Comparison of ENCODE assay signal across 17 mouse cellular contexts in genomic region chr11:22809465-22810096, GRCm38 (mm10). TPM values are rescaled to one million over a fixed set of nuclear protein-coding genes. Genes with fewer than 3 reads are reported as not detected.
DNase-seq lines count a peak whose midpoint lies in the region; ATAC-seq and TF ChIP-seq lines count a peak whose summit lies in the region.
"Had no signal": no experiment of that assay in that cellular context is flagged by ENCODE, and none has a peak within 500 bp of the region (broad histone marks: within the 10 kb centered on the region; RNA-seq: fewer than 3 reads in every experiment).

No protein-coding gene starts in this region.

- 82% methylated on average over 7 of the region's 7 CpGs for WGBS in liver, adult 2 months
- WGBS in neural tube, embryonic 15.5 days, result 89% methylated on average over 7 of the region's 7 CpGs

- no peak for TF ChIP-seq POLR2A in liver, adult 2 months (IDR thresholded peaks at IDR 0.05; ENCODE audit: extremely low read depth, insufficient read depth, low read length)

- TF ChIP-seq CTCF in G1E (IDR thresholded peaks at IDR 0.05; ENCODE audit: low read depth, low read length), result no peak
- no peak for TF ChIP-seq CTCF in liver, adult 2 months (IDR thresholded peaks at IDR 0.05; ENCODE audit: low read depth, low read length)

- no peak overlapping the region for H3K9ac ChIP-seq in liver, adult 2 months (ENCODE audit: low read depth, low read length)
- H3K9ac ChIP-seq in neural tube, embryonic 15.5 days (replicated peaks), result no peak overlapping the region
- H3K9ac ChIP-seq: limb, embryonic 12.5 days; midbrain, embryonic 12.5 days had no signal

- DNase-seq in G1E (ENCODE audit: low spot score) (peak; percentile 68), MEL-GATA-1-ER (ENCODE audit: extremely low read depth, low read depth) (peak; percentile 81)
- DNase-seq in liver, adult 2 months (ENCODE audit: extremely low read depth, low read depth, low spot score), result peak; percentile 9
- no peak for DNase-seq in adrenal gland, postnatal 36 days
- no peak for DNase-seq in embryo, embryonic 9.5 days (ENCODE audit: extremely low spot score)
- DNase-seq: cerebellum, adult 2 months; kidney, postnatal 10 days; right cerebral cortex, adult 18-20 months had no signal

- no peaks in the 10 kb centered on the region for H3K79me2 ChIP-seq in liver, adult 2 months (ENCODE audit: control insufficient read depth, insufficient read depth, low read length)

- peaks cover 78% of the 10 kb centered on the region for H3K4me1 ChIP-seq in G1E (ENCODE audit: insufficient read depth, low read depth, low read length)
- peaks cover 5% of the 10 kb centered on the region; the same call in 1 of the 2 replicates for H3K4me1 ChIP-seq in liver, adult 2 months (ENCODE audit: control insufficient read depth, insufficient read depth, low read length)
- no peaks in the 10 kb centered on the region for H3K4me1 ChIP-seq in neural tube, embryonic 15.5 days
- H3K4me1 ChIP-seq: hindbrain, embryonic 10.5 days; limb, embryonic 12.5 days; midbrain, embryonic 12.5 days had no signal

- no peak overlapping the region for H3K27ac ChIP-seq in liver, adult 2 months (replicated peaks; ENCODE audit: insufficient read depth, low read depth, low read length)
- no peak overlapping the region for H3K27ac ChIP-seq in neural tube, embryonic 15.5 days (replicated peaks)
- H3K27ac ChIP-seq: heart, embryonic 10.5 days; hindbrain, embryonic 10.5 days; limb, embryonic 12.5 days; midbrain, embryonic 12.5 days had no signal

- no peaks in the 10 kb centered on the region for H3K36me3 ChIP-seq in G1E (replicated peaks)
- H3K36me3 ChIP-seq in liver, adult 2 months (ENCODE audit: control insufficient read depth, insufficient read depth, low read length), result no peaks in the 10 kb centered on the region
- H3K36me3 ChIP-seq in neural tube, embryonic 15.5 days, result no peaks in the 10 kb centered on the region
- H3K36me3 ChIP-seq: heart, embryonic 10.5 days; hindbrain, embryonic 10.5 days; limb, embryonic 12.5 days; midbrain, embryonic 12.5 days had no signal

- peak overlapping the region; percentile 59; the same call in 1 of the 2 replicates for H3K4me3 ChIP-seq in G1E (ENCODE audit: low read depth, low read length)
- no peak overlapping the region for H3K4me3 ChIP-seq in liver, adult 2 months (ENCODE audit: insufficient read depth, low read depth, low read length)
- no peak overlapping the region for H3K4me3 ChIP-seq in neural tube, embryonic 15.5 days (replicated peaks)
- H3K4me3 ChIP-seq: heart, embryonic 10.5 days; hindbrain, embryonic 10.5 days; limb, embryonic 12.5 days; midbrain, embryonic 12.5 days; myocyte had no signal

- H3K9me3 ChIP-seq in G1E (replicated peaks), result no peaks in the 10 kb centered on the region
- no peaks in the 10 kb centered on the region for H3K9me3 ChIP-seq in neural tube, embryonic 15.5 days (replicated peaks)
- H3K9me3 ChIP-seq: heart, embryonic 10.5 days; hindbrain, embryonic 10.5 days; limb, embryonic 12.5 days; midbrain, embryonic 12.5 days had no signal

- H3K4me2 ChIP-seq in neural tube, embryonic 15.5 days, result no peak overlapping the region
- H3K4me2 ChIP-seq: limb, embryonic 12.5 days; midbrain, embryonic 12.5 days had no signal

- H3K27me3 ChIP-seq in G1E (ENCODE audit: insufficient read depth, low read length), result no peaks in the 10 kb centered on the region
- no peaks in the 10 kb centered on the region for H3K27me3 ChIP-seq in liver, adult 2 months (ENCODE audit: control insufficient read depth, insufficient read depth, low read length)
- no peaks in the 10 kb centered on the region for H3K27me3 ChIP-seq in neural tube, embryonic 15.5 days (replicated peaks)
- H3K27me3 ChIP-seq: limb, embryonic 12.5 days; midbrain, embryonic 12.5 days; Patski had no signal

- peak; percentile 76 for ATAC-seq in G1E (ENCODE audit: extremely low read depth, insufficient number of reproducible peaks, low FRiP score, poor library complexity, severe bottlenecking)
- peak; percentile 73 for ATAC-seq in megakaryocyte-erythroid progenitor cell, adult 5-6 weeks (replicated peaks; ENCODE audit: low FRiP score, low TSS enrichment, poor library complexity, severe bottlenecking)
- ATAC-seq in neural tube, embryonic 15.5 days (ENCODE audit: low FRiP score), result no peak
- ATAC-seq: forebrain, embryonic 14.5 days; Patski had no signal

RNA-seq across cellular contexts. Expression of gene B3gnt2, which starts 51.2 kb away (rescaled TPM):
- total RNA-seq in G1E (2014; fragmentation: Nextera tagmentation), result 57.9 and 65.7 TPM in 2 replicates
- total RNA-seq in G1E (2017), result 26.3 and 43.4 TPM in 2 replicates
- polyA plus RNA-seq in G1E (2012), result 8.8 and 11.5 TPM in 2 replicates
- 8.1 and 8.5 TPM in 2 replicates for total RNA-seq in liver, adult 2 months (2014; rRNA removed)
- polyA plus RNA-seq in liver, adult 2 months (2012; rRNA removed), result 5.6 and 6.2 TPM in 2 replicates
- 7.1 and 24.3 TPM in 2 replicates for total RNA-seq in megakaryocyte-erythroid progenitor cell, adult 5-6 weeks (2014; fragmentation: Nextera tagmentation)
- 21.1 and 22.0 TPM in 2 replicates for total RNA-seq in megakaryocyte-erythroid progenitor cell, adult 5-6 weeks (2017)
- total RNA-seq in adrenal gland, postnatal 36 days (2021), result 10 to 100 TPM; 35.9 to 62.8 TPM
- polyA plus RNA-seq in neural tube, embryonic 15.5 days (2015; fragmentation: Nextera tagmentation; extraction: Ambion mirVana), result 2.3 and 5.5 TPM in 2 replicates

Comparison
In these comparisons a context has a peak if more than half of its experiments do, and no peak if none do; other contexts are left out.
1. DNase-seq: peak in G1E (single experiment), MEL-GATA-1-ER (single experiment) and liver, adult 2 months (single experiment); none in adrenal gland, postnatal 36 days (0 of 2) and embryo, embryonic 9.5 days (single experiment).